Mouse (Mus musculus) E14TG2a.4 (cell line): ENCODE data around the gene Slc27a4.

Experiments used
- H3K27me3 ChIP-seq: 2 replicates; pipeline ENCODE4 v1.6.1; 2014; ENCODE audit warnings: low read length, control low read depth; ENCODE audit not compliant: insufficient read depth
- H3K36me3 ChIP-seq: 2 replicates; pipeline ENCODE4 v1.6.1; 2014; ENCODE audit warnings: low read length, control low read depth; ENCODE audit not compliant: insufficient read depth
- H3K4me1 ChIP-seq: replicated peaks from 2 replicates; pipeline ENCODE4 v1.6.1; 2014; ENCODE audit warnings: low read depth, low read length, control low read depth
- H3K4me3 ChIP-seq: replicated peaks from 2 replicates; pipeline ENCODE4 v1.5.1; 2014; ENCODE audit warnings: mild to moderate bottlenecking, low read length
- H3K9me3 ChIP-seq: 2 replicates; pipeline ENCODE4 v1.6.1; 2014; ENCODE audit warnings: low read length, control low read depth
- CTCF ChIP-seq: conservative IDR thresholded peaks from 2 replicates; pipeline ENCODE4 v1.5.1; 2014; ENCODE audit warnings: low read length
- NANOG ChIP-seq: IDR thresholded peaks from 2 replicates; pipeline ENCODE4 v1.6.1; 2014; ENCODE audit warnings: borderline replicate concordance, low read length, mixed read lengths
- POU5F1 ChIP-seq: IDR thresholded peaks from 2 replicates; pipeline ENCODE4 v1.6.1; 2014; ENCODE audit warnings: low read length, borderline replicate concordance

Slc27a4 gene

GRCm38 (mm10) chr2:29784290-29784689, 18.1 kb upstream of the Slc27a4 start:
- H3K4me1 ChIP-seq: peaks cover 76% of the 10 kb centered on the region
- H3K9me3 ChIP-seq: no peaks in the 10 kb centered on the region
- H3K27me3 ChIP-seq: no peaks in the 10 kb centered on the region
- peaks cover 73% of the 10 kb centered on the region for H3K36me3 ChIP-seq
- no peak overlapping the region for H3K4me3 ChIP-seq
- TF ChIP-seq POU5F1 (no peak), CTCF (no peak), NANOG (no peak)

GRCm38 (mm10) chr2:29787104-29787917, 15.1 kb upstream of the Slc27a4 start, which contains the start of gene Coq4:
Coq4 (plus strand) TSS chr2:29787493.
- Histone ChIP-seq H3K4me3 (peak within 1 kb of the TSS; percentile 93), H3K9me3 (no peaks in the 10 kb centered on the region), H3K4me1 (peaks cover 53% of the 10 kb centered on the region), H3K27me3 (no peaks in the 10 kb centered on the region), H3K36me3 (peaks cover 70% of the 10 kb centered on the region)
- TF ChIP-seq NANOG: no peak
- no peak for TF ChIP-seq CTCF
- TF ChIP-seq POU5F1: no peak

GRCm38 (mm10) chr2:29787937-29788681, 14.3 kb upstream of the Slc27a4 start, which contains the start of gene Trub2:
Trub2 (minus strand) TSS chr2:29788502.
- Histone ChIP-seq H3K9me3 (no peaks in the 10 kb centered on the region), H3K4me3 (peak within 1 kb of the TSS; percentile 93), H3K4me1 (peaks cover 45% of the 10 kb centered on the region), H3K36me3 (peaks cover 70% of the 10 kb centered on the region), H3K27me3 (no peaks in the 10 kb centered on the region)
- no peak for TF ChIP-seq NANOG
- no peak for TF ChIP-seq CTCF
- no peak for TF ChIP-seq POU5F1

DNA sequence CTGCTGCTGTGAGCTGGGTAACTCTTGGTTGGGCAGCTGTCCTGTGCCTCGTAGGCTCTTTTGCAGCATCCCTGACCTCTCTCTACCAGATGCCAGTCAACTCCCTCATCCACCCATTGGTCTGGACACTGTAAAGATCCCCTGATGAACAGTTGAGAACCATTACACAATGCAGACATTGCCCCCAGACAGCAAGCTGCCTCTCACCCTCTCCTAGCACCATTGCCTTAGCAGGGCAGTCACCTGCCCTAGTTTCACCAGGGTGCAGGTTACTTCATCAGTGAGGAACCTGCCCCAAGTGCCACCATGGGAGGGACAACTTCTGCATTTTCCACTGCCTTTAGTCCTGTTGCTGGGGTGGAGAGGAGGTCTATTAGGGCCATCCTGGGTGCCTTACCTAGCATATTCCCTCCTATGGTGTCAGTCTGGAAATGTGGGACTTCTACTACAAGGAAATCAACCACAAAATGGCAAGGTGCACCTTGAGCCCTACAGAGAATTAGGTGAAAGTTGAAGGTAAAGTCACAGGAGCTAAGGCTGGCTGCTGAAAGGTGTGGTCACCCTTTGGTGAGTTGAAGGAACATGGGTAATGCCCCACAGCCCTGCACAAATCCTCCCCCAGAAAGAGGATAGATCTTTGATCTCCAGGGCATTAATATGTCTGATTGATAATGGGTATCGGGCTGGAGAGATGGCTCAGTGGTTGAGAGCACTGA, 9.5 kb upstream of the Slc27a4 start:
- Histone ChIP-seq H3K36me3 (peaks cover 73% of the 10 kb centered on the region), H3K27me3 (no peaks in the 10 kb centered on the region), H3K9me3 (no peaks in the 10 kb centered on the region), H3K4me3 (no peak overlapping the region), H3K4me1 (peaks cover 39% of the 10 kb centered on the region)
- TF ChIP-seq POU5F1 (no peak), NANOG (no peak), CTCF (no peak)

DNA sequence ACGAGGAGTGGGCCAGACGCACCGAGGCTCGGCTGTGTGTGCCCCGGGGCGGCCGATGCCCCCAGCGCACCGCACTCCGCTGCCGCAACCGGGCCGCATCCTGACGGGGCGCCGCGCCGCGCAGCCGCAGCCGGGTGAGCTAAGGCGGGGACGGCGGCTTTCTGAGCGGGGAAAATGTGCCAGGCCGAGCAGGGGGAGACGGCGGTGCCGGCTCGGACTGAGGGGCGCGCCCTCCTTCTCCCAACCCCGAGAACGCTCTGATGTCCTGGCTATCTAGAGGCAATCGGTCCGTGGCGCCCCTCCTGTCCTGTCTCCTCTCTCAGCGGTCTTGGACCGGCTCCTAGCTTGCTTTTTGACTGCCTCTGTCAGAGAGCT, 380 bp downstream of the Slc27a4 start:
- Histone ChIP-seq H3K4me1 (peaks cover 38% of the 10 kb centered on the region), H3K9me3 (no peaks in the 10 kb centered on the region), H3K27me3 (no peaks in the 10 kb centered on the region; the same call in 1 of the 2 replicates), H3K36me3 (peaks cover 40% of the 10 kb centered on the region), H3K4me3 (peak overlapping the region; percentile 95)
- TF ChIP-seq POU5F1 (no peak), CTCF (no peak), NANOG (no peak)

DNA sequence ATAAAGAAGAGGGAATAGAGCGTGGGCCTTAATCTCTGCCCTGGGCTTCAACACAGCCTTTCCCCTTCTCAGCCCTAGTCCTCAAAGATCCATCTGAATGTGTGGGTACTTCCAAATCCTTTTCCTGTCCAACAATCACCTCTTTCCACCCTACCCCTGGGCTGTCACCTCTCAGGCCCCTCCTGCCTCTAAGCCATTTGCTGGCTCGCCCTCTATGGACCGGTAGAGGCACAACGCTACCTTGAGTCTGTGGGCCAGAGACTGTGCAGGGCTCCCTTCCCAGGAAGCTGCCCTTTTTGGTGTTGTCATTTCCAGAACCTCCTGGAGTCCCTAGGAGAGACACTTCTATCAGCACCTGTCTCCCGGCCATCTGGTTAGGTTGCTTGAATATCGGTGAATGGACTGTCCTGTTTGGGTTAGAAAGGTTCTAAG, 982 bp downstream of the Slc27a4 start:
- H3K4me1 ChIP-seq: peaks cover 40% of the 10 kb centered on the region
- H3K4me3 ChIP-seq: peak overlapping the region; percentile 95
- peaks cover 46% of the 10 kb centered on the region for H3K36me3 ChIP-seq
- H3K9me3 ChIP-seq: no peaks in the 10 kb centered on the region
- TF ChIP-seq CTCF: peak; percentile 23; the same call in 1 of the 2 replicates
- no peak for TF ChIP-seq NANOG
- no peaks in the 10 kb centered on the region; the same call in 1 of the 2 replicates for H3K27me3 ChIP-seq

DNA sequence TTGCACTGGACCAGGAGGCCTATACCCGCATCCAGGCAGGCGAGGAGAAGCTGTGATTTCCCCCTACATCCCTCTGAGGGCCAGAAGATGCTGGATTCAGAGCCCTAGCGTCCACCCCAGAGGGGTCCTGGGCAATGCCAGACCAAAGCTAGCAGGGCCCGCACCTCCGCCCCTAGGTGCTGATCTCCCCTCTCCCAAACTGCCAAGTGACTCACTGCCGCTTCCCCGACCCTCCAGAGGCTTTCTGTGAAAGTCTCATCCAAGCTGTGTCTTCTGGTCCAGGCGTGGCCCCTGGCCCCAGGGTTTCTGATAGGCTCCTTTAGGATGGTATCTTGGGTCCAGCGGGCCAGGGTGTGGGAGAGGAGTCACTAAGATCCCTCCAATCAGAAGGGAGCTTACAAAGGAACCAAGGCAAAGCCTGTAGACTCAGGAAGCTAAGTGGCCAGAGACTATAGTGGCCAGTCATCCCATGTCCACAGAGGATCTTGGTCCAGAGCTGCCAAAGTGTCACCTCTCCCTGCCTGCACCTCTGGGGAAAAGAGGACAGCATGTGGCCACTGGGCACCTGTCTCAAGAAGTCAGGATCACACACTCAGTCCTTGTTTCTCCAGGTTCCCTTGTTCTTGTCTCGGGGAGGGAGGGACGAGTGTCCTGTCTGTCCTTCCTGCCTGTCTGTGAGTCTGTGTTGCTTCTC, 13.4 kb downstream of the Slc27a4 start:
- Histone ChIP-seq H3K36me3 (peaks cover 62% of the 10 kb centered on the region), H3K4me1 (peaks cover 54% of the 10 kb centered on the region), H3K9me3 (no peaks in the 10 kb centered on the region), H3K4me3 (no peak overlapping the region), H3K27me3 (no peaks in the 10 kb centered on the region)
- TF ChIP-seq CTCF (no peak), POU5F1 (no peak), NANOG (no peak)
